Mouse (Mus musculus): ENCODE results near the gene Atp6v0a1. TPM values are rescaled to one million over a fixed set of nuclear protein-coding genes. Genes with fewer than 3 reads are reported as not detected.
"Not testable (repeated sequence)": the region's sequence is repeated elsewhere in the genome, so short reads cannot be mapped to it uniquely, and the experiment has no call there.

Atp6v0a1 gene
- polyA plus RNA-seq, 1 experiment = 43.7 TPM

- Histone ChIP-seq H3K4me1 (ENCODE audit: control insufficient read depth, insufficient read depth, low read length) (no peaks in the 10 kb centered on the region), H3K4me3 (ENCODE audit: insufficient read depth, low read length) (no peak overlapping the region), H3K27ac (ENCODE audit: insufficient read depth, low read length) (no peak overlapping the region)
- TF ChIP-seq CTCF (IDR thresholded peaks at IDR 0.05; ENCODE audit: borderline replicate concordance, insufficient read depth, low read length) = no peak
- no peak for TF ChIP-seq POLR2A (IDR thresholded peaks at IDR 0.05; ENCODE audit: low read depth, low read length)
These were observed 18.2 kb upstream of the Atp6v0a1 start for GRCm38 (mm10) chr11:100991027-100991534.

- H3K27ac ChIP-seq (ENCODE audit: insufficient read depth, low read length) = no peak overlapping the region
- H3K4me3 ChIP-seq (ENCODE audit: insufficient read depth, low read length) = no peak overlapping the region
- TF ChIP-seq POLR2A (IDR thresholded peaks at IDR 0.05; ENCODE audit: low read depth, low read length) = no peak
- no peak for TF ChIP-seq CTCF (IDR thresholded peaks at IDR 0.05; ENCODE audit: borderline replicate concordance, insufficient read depth, low read length)
- no peaks in the 10 kb centered on the region for H3K4me1 ChIP-seq (ENCODE audit: control insufficient read depth, insufficient read depth, low read length)
These were observed 15.8 kb upstream of the Atp6v0a1 start for GRCm38 (mm10) chr11:100993437-100993836.

- no peaks in the 10 kb centered on the region for H3K4me1 ChIP-seq (ENCODE audit: control insufficient read depth, insufficient read depth, low read length)
- H3K27ac ChIP-seq (ENCODE audit: insufficient read depth, low read length) = no peak overlapping the region
- TF ChIP-seq CTCF (IDR thresholded peaks at IDR 0.05; ENCODE audit: borderline replicate concordance, insufficient read depth, low read length) (no peak), POLR2A (IDR thresholded peaks at IDR 0.05; ENCODE audit: low read depth, low read length) (no peak)
- no peak overlapping the region for H3K4me3 ChIP-seq (ENCODE audit: insufficient read depth, low read length)
These were observed 15.0 kb upstream of the Atp6v0a1 start for GRCm38 (mm10) chr11:100994233-100994632.

GRCm38 (mm10) chr11:100994655-100995054, 14.6 kb upstream of the Atp6v0a1 start:
- TF ChIP-seq POLR2A (IDR thresholded peaks at IDR 0.05; ENCODE audit: low read depth, low read length) (no peak), CTCF (IDR thresholded peaks at IDR 0.05; ENCODE audit: borderline replicate concordance, insufficient read depth, low read length) (no peak)
- H3K27ac ChIP-seq (ENCODE audit: insufficient read depth, low read length) = no peak overlapping the region

GRCm38 (mm10) chr11:100996501-100996900, 12.8 kb upstream of the Atp6v0a1 start:
- TF ChIP-seq POLR2A (IDR thresholded peaks at IDR 0.05; ENCODE audit: low read depth, low read length) (no peak), CTCF (IDR thresholded peaks at IDR 0.05; ENCODE audit: borderline replicate concordance, insufficient read depth, low read length) (no peak)
- Histone ChIP-seq H3K4me1 (ENCODE audit: control insufficient read depth, insufficient read depth, low read length) (no peaks in the 10 kb centered on the region), H3K27ac (ENCODE audit: insufficient read depth, low read length) (no peak overlapping the region), H3K4me3 (ENCODE audit: insufficient read depth, low read length) (no peak overlapping the region)

More at GRCm38 (mm10) chr11:100994655-100995054, 14.6 kb upstream of the Atp6v0a1 start:
- Histone ChIP-seq H3K4me3 (ENCODE audit: insufficient read depth, low read length) (no peak overlapping the region), H3K4me1 (ENCODE audit: control insufficient read depth, insufficient read depth, low read length) (no peaks in the 10 kb centered on the region)

GRCm38 (mm10) chr11:100998836-100999235, 10.4 kb upstream of the Atp6v0a1 start:
- Histone ChIP-seq H3K4me1 (ENCODE audit: control insufficient read depth, insufficient read depth, low read length) (no peaks in the 10 kb centered on the region), H3K4me3 (ENCODE audit: insufficient read depth, low read length) (no peak overlapping the region), H3K27ac (ENCODE audit: insufficient read depth, low read length) (no peak overlapping the region)
- no peak for TF ChIP-seq CTCF (IDR thresholded peaks at IDR 0.05; ENCODE audit: borderline replicate concordance, insufficient read depth, low read length)
- no peak for TF ChIP-seq POLR2A (IDR thresholded peaks at IDR 0.05; ENCODE audit: low read depth, low read length)

GRCm38 (mm10) chr11:100999254-100999653, 10.0 kb upstream of the Atp6v0a1 start:
- Histone ChIP-seq H3K4me3 (ENCODE audit: insufficient read depth, low read length) (no peak overlapping the region), H3K27ac (ENCODE audit: insufficient read depth, low read length) (no peak overlapping the region), H3K4me1 (ENCODE audit: control insufficient read depth, insufficient read depth, low read length) (no peaks in the 10 kb centered on the region)
- TF ChIP-seq CTCF (IDR thresholded peaks at IDR 0.05; ENCODE audit: borderline replicate concordance, insufficient read depth, low read length) (no peak), POLR2A (IDR thresholded peaks at IDR 0.05; ENCODE audit: low read depth, low read length) (no peak)

GRCm38 (mm10) chr11:101001875-101002552, 7.2 kb upstream of the Atp6v0a1 start:
- H3K4me3 ChIP-seq (ENCODE audit: insufficient read depth, low read length); H3K4me1 ChIP-seq (ENCODE audit: control insufficient read depth, insufficient read depth, low read length): not testable (repeated sequence)
- H3K27ac ChIP-seq (ENCODE audit: insufficient read depth, low read length) = peak overlapping the region; percentile 86

- Histone ChIP-seq H3K27ac (ENCODE audit: insufficient read depth, low read length) (peak overlapping the region; percentile 27; the same call in 1 of the 2 replicates), H3K4me3 (ENCODE audit: insufficient read depth, low read length) (no peak overlapping the region), H3K4me1 (ENCODE audit: control insufficient read depth, insufficient read depth, low read length) (no peaks in the 10 kb centered on the region)
- TF ChIP-seq POLR2A (IDR thresholded peaks at IDR 0.05; ENCODE audit: low read depth, low read length) (no peak), CTCF (IDR thresholded peaks at IDR 0.05; ENCODE audit: borderline replicate concordance, insufficient read depth, low read length) (no peak)
These were observed 6.1 kb upstream of the Atp6v0a1 start for GRCm38 (mm10) chr11:101003025-101003685.
